Mouse (Mus musculus) c-Kit-positive CD71-negative TER-119-negative erythroid progenitor cells, embryonic 14.5 days (primary cell): ENCODE data around the gene Stx5a.

Experiments
- DNase-seq: peaks from one replicate; pipeline ENCODE4 v3.0.0-alpha.2; 2013; ENCODE audit warnings: low read depth

Gene Stx5a

GRCm38 (mm10) chr19:8745382-8745781 lies 4.2 kb downstream of the Stx5a start:
- no peak for DNase-seq

- no peak for DNase-seq
Observed at GRCm38 (mm10) chr19:8747368-8747767, 6.2 kb downstream of the Stx5a start.

- DNase-seq = no peak
Observed at GRCm38 (mm10) chr19:8755652-8756051, 14.4 kb downstream of the Stx5a start.

- DNase-seq = peak; percentile 88
Observed at GRCm38 (mm10) chr19:8756635-8757387, 15.6 kb downstream of the Stx5a start, which contains the start of gene Nxf1. TSS of gene Nxf1 (plus strand) at chr19:8757073.

- no peak for DNase-seq
Observed at GRCm38 (mm10) chr19:8757471-8757998, 16.3 kb downstream of the Stx5a start.

- no peak for DNase-seq
Observed at GRCm38 (mm10) chr19:8758899-8759298, 17.7 kb downstream of the Stx5a start.

- no peak for DNase-seq
Observed at GRCm38 (mm10) chr19:8760757-8761156, 19.5 kb downstream of the Stx5a start.

- no peak for DNase-seq
Observed at GRCm38 (mm10) chr19:8763276-8763675, 22.1 kb downstream of the Stx5a start.

- no peak for DNase-seq
Observed at GRCm38 (mm10) chr19:8765562-8765961, 24.3 kb downstream of the Stx5a start.

- DNase-seq = peak; percentile 63
Observed at GRCm38 (mm10) chr19:8770567-8771270, 29.5 kb downstream of the Stx5a start, which contains the start of gene Tmem223. TSS of gene Tmem223 (plus strand) at chr19:8770996.

GRCm38 (mm10) chr19:8772996-8773395 lies 31.8 kb downstream of the Stx5a start:
- no peak for DNase-seq

- DNase-seq = no peak
Observed at GRCm38 (mm10) chr19:8773409-8773808, 32.2 kb downstream of the Stx5a start.

- DNase-seq = peak; percentile 97
Observed at GRCm38 (mm10) chr19:8774086-8774835, 33.0 kb downstream of the Stx5a start, which contains the start of gene Tmem179b. TSS of gene Tmem179b (minus strand) at chr19:8774467.

- DNase-seq = no peak
Observed at GRCm38 (mm10) chr19:8774951-8775421, 33.8 kb downstream of the Stx5a start.

- DNase-seq = peak; percentile 91
Observed at GRCm38 (mm10) chr19:8786008-8786781, 45.0 kb downstream of the Stx5a start, which contains the start of gene Taf6l. TSS of gene Taf6l (minus strand) at chr19:8786417.

GRCm38 (mm10) chr19:8788521-8788920 lies 47.3 kb downstream of the Stx5a start:
- no peak for DNase-seq

- no peak for DNase-seq
Observed at GRCm38 (mm10) chr19:8789171-8789570, 48.0 kb downstream of the Stx5a start.

- no peak for DNase-seq
Observed at GRCm38 (mm10) chr19:8790171-8790570, 49.0 kb downstream of the Stx5a start.

GRCm38 (mm10) chr19:8798264-8798946 lies 57.2 kb downstream of the Stx5a start, which contains the start of gene Polr2g:
TSS of gene Polr2g (minus strand) at chr19:8798577.
- DNase-seq = peak; percentile 89

GRCm38 (mm10) chr19:8798947-8799315 lies 57.7 kb downstream of the Stx5a start:
- no peak for DNase-seq
